Mouse (Mus musculus) lung, postnatal 10 days (tissue): ENCODE measurements at regions not wholly inside any gene's neighbourhood (a gene's known extent, or its start where the extent isn't known, plus 50 kb on each side); places are given as distances from the start of the nearest gene placed in this dataset.
"Not testable (repeated sequence)": the region's sequence is repeated elsewhere in the genome, so short reads cannot be mapped to it uniquely, and the experiment has no call there.

Experiments used
- DNase-seq: peaks from one replicate; pipeline ENCODE4 v3.0.0; 2021

DNA sequence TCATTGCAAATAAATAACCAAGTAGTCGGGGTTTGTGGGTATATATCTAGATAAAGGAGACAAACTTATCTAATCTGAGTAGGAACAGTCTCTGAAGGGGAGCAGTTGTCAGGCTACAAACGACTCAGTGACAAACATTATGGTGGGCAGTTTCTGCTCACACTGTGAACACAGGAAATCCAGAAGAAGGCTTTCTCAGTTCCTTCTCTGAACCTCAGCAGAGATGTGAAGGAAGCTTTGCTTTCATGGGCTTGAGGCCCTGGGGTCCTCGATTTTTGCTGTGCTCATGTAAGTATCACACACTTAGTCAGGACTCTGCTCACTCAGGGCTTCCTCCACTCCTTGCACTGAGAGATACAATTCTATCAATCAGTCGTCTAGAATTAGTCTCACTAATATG lies 994.7 kb upstream of the Foxg1 start:
- DNase-seq = no peak

DNA sequence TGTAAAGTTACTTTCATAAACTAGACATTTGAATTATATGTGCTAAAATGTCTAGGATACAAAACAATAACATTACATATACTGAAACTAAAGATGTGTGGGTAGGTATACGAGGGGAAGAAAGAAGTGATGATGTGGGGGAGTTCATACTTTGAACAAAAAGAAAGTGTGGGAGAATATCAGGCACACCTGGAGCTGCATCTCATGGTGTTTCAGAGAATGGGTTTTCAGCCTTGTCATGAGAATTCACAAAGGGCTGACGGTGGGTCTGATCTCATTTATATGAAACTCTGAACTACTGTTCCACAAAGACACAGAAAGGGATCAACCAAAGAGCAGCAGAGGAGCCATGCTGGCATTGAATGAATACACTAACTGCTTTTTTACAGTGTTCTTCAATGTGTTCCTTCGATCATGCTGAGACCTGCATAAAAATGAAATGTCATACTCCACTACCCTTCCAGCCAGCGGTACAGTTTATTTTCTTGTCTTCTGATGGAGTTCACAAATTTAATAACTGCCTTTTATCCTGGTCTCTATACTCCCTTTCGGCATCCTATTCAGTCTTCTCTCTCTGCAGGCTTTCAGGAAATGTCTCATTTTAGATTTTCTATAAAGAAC lies 994.2 kb upstream of the Foxg1 start:
- DNase-seq = no peak

- DNase-seq = no peak
Observed at GRCm38 (mm10) chr12:48391008-48391407, 991.5 kb upstream of the Foxg1 start.

GRCm38 (mm10) chr12:48439333-48440046 lies 943.0 kb upstream of the Foxg1 start:
- DNase-seq = no peak

- not testable (repeated sequence) for DNase-seq
Observed at GRCm38 (mm10) chr12:48448719-48449118, 933.7 kb upstream of the Foxg1 start.

DNA sequence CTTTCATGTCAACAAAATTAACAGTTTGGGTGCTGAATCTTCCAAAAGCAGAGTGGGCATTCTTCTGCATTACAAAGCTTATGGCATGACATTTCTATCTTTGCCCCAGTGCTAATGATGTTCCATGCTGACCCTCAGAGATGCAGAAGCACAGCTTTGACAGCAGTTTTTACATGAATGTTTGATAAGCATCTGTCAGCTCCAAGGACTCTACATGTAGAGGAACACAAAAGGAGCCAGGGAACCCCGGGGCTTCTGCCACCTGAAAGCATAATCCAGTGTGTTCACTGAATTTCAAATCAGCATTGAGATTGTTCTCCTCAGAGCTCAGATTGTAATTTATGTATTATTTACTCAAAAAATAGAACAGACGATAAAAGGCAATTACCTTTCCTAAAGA lies 920.1 kb upstream of the Foxg1 start:
- DNase-seq = no peak

DNA sequence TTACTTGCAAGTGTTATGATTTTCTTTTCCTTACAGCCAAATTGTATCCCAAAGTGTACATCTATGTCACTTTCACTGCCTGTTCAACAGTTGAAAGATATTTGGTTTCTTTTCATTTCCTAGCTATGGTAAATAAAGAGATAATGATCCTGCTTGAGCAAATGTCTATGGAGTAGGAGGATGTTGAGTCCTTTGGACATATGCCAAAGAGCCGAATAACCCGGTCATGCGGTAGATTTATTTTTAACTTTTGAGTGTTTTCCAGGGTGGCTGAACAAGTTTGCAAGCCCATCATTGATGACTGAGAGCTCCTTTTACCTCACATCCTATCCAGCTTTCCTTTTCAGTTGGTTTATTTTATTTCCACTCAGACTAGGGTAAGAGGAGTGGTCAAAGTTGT lies 881.7 kb upstream of the Foxg1 start:
- no peak for DNase-seq

GRCm38 (mm10) chr12:48511594-48511993 lies 870.9 kb upstream of the Foxg1 start:
- no peak for DNase-seq

DNA sequence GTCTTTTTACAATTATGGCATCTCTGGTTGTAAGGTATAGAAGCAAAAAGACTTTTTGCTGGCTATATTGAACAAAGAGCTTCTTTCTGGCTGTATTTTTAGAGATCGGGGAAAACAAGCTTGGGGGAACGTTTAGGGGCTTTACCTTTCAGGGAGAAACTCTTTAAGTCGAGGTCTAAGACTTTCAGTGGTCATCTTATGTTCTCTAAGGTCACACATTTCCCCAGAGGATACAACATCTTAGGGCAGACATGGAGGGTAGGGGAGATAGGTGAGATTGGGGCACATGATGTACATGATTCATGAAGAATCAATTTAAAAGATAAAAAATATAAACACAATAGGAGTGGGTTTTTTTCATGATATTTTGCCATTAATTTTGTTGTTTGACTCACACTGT lies 870.2 kb upstream of the Foxg1 start:
- no peak for DNase-seq

DNA sequence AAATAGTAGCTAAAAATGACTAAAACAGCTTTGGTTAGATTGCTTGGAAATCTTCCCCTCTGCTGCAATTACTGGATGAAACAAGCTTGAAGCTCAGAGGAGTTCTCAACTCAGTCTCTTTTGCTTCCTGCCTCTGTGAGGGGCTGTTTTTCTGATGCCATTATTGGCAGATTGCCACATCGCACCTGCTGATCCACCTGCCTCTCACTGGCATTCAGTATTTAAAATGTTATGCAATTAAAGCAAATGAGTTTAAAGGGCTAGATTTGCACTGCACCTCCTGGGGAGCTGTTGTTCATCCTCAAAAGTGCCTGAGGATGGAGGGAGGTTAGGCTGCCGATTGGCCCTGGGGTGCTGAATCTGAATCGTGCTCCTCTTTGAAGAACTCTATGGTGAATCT lies 860.5 kb upstream of the Foxg1 start:
- no peak for DNase-seq

DNA sequence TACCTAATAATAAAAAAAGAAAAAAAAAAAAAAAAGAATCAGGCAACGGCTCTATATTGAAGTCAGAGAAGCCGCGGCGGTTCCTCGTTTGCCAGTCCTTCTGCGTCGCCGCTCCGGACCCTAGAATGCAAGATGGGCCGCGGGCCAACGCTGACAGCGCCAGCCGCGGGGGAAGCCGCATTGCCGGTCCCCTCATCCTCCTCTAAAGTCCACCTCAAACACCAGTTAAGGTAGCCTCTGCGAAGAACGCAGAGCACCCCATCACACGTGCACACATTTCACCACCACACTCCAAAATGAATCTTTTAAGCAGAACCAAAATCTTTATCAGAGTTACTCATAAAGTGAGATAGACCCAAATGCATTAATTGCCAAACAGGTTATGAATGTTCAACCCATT lies 822.8 kb upstream of the Foxg1 start:
- peak; percentile 5 for DNase-seq

DNA sequence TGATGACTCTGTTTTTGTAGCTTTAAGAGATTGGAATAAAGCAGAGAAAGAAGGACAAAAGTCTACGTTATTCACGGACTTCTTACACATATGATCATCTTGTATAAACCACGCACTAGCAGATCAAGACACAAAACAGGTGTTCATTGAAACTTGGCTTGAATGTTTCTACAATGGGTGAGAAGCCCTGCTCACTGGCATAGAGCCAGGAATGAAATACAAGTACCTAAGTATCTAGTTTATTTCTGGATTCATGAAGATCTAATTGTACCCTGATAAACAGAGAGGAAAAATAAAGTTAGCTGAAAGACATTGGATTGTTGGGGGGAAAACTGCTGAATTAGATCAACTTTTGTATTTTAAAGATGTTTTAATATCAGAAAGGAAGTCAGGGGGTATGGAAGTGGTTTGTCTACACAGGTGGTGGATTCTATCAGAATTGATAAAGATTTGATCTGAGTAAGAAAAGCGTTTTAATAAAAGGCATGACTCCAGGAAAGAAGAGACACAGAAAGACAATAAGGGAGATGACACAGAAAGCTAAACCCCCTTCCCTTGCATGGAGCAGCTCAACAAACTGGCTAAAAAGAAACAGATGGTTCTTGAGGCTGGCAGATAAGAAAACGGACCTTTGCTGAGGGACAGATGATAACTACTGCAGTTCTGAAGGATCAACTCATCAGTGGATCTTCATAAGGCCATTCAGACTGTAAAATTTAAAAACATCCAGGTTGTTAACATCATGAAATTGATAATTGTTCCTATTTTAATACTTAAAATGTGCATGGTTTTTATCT lies 777.9 kb upstream of the Foxg1 start:
- no peak for DNase-seq

- no peak for DNase-seq
Observed at GRCm38 (mm10) chr12:48605423-48605822, 777.0 kb upstream of the Foxg1 start.

GRCm38 (mm10) chr12:48609391-48609790 lies 773.1 kb upstream of the Foxg1 start:
- no peak for DNase-seq

- no peak for DNase-seq
Observed at GRCm38 (mm10) chr12:48612066-48612465, 770.4 kb upstream of the Foxg1 start.

DNA sequence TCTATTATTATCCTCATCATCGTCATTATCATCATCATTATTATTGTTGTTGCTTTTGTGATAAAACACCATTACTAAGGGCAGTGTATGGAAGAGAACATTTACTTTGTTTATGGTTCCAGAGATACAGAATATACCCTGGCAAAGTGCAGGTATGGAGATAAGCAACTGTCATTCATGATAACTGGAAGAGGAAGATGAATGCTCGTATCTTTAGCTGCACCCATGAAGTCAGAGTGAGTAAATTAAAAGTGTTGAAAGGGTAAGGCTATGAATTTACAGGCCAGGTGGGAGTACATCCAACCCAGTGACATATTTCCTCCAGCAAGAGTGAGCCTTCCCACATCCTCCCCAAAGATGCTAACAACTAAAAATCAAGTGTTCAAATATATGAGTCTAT lies 766.1 kb upstream of the Foxg1 start:
- DNase-seq = no peak

DNA sequence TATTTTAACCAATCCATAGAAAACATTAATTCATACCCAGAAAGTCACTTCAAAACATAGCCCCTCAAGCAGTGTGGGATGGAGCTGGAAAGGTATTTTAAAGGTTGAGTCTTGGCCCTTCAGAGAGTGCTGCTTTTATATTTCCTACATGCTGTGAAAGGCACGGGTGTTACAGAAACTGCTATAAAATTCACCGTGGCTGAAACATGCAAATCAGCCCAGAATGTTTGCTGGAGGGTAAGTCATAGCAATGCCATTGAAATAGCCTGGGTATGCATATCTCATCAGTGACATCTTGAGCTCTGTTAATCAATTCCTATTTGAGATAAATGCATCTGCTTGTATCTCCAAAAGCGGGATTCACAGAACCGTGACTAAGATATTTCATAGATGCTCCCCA lies 748.9 kb upstream of the Foxg1 start:
- DNase-seq = no peak

DNA sequence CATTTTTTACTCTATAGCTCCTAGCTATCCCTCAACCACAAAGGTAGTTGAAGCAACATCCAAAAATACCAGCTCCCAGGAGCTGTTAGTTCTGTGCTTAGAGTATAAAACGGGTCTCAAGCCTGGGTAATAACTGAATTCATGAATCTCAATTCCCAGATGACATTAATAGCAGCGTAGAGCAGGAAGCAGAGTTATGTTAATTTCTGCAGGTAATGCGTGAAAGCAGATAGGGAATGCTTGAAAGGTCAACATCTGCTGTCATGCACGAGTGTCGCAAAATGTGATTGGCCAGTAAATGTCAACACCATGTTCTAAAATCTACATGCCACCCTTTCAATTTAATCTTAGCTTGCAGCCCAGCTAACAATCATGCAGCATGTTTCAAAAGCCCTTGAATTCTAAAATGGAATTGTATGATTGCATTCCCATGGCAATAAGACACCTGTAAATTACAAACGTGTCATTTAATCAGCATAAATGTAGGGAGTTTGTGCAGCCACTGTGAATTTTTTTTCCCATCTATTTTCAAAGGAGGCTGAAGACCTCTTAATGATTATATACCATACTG lies 747.7 kb upstream of the Foxg1 start:
- DNase-seq = no peak

DNA sequence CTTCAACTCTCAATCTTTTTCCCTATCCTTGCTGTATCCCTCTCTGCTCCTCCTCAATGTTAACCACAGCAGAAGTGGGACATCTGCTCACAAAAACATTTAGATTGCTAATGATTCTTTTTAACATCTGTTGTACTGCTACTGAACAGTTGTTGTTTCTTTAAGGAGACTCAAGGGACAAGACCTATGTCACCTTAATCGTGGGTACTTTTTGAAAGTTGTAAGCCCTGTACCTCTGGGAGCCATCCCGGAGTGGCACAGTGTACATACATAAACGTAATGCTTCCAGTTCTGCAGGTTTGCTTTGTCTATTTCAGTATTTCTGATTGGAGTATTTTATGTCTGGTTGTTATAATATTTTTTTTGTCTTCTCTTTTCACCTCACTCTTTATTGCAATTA lies 740.5 kb upstream of the Foxg1 start:
- DNase-seq = no peak

DNA sequence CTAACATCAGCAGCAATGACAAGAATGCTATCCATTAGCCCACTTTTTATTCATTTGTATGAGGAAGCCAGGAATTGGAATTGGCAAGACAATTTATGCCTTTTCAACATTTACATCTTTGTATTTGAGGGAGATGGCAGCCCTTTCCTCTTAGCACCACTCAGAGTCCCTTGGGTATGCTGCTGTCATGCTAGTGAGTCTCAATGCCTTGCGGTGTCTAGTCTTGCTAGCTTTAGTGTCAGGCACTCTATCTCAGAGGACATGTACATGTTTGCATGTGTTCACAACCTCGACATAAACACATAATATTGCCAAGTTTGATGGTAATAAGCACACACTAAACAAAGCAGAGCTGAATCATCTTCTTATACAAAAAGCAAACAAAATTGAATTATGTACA lies 737.3 kb upstream of the Foxg1 start:
- DNase-seq = no peak

DNA sequence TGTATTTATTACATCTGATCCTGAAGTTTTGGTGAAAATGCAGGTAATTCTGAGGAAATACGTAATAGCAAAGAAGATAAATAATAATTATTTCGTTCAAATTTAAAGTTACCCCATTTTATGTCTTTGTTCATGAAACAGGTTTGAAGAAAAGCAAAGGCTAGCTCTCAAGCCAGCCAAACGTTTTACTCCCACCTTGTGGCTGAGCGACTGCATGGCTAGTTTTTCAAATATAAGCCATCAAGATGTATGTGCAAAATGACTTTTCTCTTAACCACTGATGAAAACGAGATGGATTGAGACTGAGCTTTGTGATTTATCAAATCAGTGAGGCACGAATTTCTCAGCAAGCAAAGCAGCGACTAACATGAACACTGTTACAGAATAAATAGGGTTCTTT lies 736.5 kb upstream of the Foxg1 start:
- DNase-seq = no peak

GRCm38 (mm10) chr12:48675176-48675575 lies 707.3 kb upstream of the Foxg1 start:
- DNase-seq = no peak

DNA sequence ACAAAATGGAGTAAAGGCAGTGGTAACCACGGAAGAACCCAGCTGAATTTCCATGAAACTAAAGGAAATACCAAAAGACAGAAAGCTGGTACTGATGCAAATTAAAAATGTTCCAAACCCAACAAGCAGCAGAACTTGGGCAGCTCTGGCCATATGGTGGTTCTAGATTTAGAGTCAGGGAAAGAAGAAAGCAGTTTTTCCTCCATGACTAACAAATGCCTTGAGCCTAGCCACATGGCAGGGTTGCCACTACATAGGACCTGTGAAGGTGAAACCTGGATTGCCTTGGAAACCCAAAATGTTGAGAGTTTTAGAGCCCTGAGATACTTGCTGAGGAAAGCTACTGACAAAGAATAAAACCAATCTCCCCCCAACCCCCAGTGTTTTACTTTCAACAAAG lies 701.5 kb upstream of the Foxg1 start:
- DNase-seq = no peak

DNA sequence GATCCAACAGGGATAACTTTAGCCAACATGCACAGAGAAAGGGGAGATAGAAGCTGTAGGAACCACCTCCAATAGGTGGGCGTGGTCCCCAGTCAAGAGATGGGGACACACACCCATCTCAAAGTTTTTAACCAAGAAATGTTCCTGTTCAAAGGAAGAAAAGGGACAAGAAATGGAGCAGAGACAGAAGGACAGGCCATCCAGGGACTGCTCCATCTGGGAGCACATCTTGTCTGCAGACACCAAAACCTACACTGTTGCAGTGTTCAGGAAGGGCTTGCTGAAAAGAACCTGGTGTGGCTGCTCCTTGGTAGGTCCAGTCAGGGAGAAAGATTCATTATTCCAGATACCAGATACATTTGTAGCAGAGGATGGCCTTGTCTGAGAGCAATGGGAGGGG lies 676.5 kb upstream of the Foxg1 start:
- no peak for DNase-seq
